Mouse (Mus musculus): ENCODE data around the gene Zc3h4. TPM values are rescaled to one million over a fixed set of nuclear protein-coding genes. Genes with fewer than 3 reads are reported as not detected.
"Not testable (repeated sequence)": the region's sequence is repeated elsewhere in the genome, so short reads cannot be mapped to it uniquely, and the experiment has no call there.

The Zc3h4 gene
- total RNA-seq (2022), result 10 to 100 TPM; 43.4 to 47.5 (median 46.2) TPM

DNA sequence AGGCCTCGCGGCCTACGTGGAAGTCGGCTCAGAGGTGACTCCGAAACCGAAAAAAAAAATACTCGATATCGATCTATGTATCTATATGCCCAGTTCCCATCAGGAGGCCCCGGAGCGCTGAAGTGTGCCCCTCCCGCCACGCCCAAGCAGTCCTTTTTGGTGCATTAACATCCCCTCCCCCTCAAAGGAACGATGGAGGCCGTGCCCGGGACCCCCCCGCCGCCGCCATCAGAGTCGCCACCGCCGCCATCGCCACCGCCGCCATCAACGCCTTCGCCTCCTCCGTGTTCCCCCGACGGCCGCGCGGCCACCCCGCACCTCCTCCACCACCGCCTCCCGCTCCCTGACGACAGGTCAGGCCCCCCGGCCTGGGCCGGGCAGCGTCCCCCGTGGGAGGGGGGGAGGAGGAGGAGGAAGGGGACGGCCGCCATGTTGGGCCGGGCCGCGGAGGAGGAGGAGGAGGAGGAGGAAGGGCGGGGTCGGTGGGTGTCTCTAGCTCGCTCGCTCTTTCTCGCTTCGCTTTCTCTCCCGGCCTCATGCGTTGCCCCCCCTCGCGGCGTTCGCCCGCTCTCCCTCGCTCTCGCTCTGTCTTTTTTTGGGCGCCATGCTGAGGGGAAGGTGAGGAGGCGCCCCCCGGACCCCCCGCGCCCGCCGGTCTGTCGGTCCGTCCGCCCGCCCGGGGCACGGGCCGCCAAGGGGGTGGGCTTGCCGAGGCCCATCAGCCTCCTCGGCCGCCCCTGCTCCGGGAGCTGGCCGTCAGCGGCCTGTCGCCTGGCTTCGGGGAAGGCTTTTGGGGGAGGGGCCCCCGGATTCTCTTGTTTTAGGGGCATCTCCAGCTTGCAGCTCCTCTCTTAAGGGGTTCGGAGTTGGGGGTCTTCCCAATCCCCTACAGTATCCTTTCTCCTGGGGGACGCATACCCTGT, at the start of gene Zc3h4:
Gene Zc3h4, plus strand, starts transcription at position 222 of the 923 bp plus-strand sequence.
- DNase-seq, result peak; percentile 86

DNA sequence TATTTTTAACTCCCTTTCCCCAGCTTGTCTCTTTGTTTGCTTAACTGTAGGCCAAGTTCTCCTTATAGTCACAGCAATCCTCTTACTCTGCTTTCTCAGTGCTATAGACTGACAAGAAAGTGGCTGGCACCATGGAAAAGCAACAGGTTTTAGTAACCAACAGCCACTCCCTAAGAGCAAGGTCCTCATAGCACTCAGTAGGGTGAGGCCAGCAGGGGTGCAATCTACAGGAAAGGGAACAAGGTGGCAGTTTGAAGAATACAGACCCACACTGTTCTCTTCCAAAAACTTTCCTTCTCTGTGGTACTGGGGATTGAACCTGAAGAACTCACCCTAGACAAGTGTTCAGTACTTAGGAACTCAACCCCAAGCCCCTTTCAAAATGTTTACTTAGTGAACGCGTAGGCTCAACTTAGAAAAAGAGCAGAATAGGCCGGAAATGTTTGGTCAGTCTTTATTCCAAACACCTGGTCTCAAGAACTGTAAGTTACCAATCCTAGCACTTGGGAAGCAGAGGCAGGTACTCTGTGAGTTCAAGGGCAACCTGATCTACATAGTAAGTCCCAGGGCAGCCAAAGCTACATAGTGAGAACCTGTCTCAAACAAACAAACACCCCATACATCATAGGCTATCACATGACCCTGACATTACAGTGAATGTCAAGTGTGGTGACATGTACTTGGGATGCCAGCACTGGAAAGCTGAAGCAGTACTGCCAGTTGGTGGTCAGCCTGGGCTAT, 44.7 kb upstream of the Zc3h4 start:
- no peak for DNase-seq

DNA sequence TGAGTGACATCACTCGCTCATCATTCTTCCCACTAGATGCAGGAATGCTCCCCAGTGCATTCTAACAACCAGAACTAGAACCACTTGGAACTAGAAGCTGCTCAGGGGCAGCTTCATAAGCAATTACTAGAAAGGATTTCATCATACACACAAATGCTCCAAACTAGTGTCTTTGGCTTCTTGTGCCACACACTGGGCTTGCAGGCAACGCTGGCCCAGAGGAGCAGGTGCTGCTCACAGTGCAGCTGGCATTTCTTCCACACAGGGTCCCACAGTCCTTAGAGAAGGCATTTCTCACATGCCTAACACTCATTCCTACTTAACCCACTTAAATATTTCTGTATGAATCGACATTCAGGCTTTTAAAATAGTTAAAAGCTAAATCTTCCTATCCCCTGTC, 43.1 kb upstream of the Zc3h4 start:
- DNase-seq, result no peak

DNA sequence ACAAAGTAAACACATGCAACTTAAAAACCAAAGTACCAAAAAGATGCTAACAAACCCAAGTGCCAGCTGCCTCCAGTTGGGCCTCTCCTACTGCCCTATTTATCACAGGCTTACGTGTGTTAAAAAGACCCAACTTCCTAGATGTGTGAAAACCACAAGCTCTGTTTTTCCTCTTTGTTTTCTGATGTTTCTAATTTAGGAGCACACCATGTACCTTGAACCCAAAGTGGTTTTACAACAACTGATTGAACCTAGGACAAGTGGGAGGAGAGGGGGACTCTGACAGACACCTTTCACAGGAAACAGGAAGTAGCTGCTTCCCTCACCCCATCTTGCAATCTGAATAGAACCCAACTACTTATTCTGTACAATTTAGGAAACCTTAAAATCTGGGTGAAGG, 36.4 kb upstream of the Zc3h4 start:
- DNase-seq, result no peak

DNA sequence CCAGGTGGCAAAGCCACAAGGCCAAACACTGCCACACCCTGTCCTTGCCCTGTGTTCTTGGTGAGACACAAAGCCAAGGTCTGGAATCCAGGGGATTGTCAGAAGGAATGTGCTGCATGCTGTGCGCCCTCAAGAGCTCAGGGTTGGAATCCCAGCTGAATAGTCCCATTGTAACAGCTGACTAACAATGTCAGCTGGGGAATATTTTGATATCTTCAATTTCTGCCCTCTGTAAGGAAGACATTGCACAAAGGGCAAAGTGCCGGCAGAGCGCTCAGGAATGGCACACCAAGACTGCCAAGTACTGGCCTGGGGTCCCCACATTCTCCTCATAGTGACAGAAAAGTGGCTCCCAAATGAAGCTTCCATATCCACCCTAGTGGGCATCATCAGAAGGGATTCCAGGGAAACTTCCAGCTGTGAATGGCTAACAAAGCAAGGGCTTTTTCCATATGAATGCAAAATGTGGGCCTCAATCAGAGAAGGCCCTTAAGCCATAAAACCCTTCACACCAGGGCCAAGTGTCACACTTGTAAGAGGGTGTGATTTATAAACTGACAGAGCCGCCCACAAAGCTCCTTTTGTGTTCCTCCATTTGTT, 35.7 kb upstream of the Zc3h4 start:
- DNase-seq, result peak; percentile 32

DNA sequence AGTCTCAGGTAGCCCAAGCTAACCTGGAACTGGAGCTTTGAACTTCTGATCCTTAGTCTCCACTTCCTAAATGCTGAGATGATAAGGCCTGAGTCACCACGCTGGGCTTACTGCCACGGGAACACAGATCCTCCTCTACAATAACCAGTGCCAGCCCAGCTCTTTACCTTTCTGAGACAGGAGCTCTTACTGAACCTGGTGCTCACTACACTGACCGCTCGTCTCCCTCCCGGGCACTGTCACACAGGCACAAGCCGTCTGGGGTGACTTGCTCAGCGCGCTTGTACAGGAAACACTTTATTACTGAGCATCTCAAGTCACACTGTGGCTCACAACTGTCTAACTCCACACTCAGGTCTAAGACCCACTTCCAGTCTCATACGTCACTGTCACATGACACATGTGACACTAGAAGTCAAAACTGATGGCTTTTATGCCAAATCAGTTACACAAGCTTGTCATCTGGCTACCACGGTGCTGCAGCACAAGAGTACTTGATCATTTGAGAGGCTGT, 34.5 kb upstream of the Zc3h4 start:
- peak; percentile 28 for DNase-seq

DNA sequence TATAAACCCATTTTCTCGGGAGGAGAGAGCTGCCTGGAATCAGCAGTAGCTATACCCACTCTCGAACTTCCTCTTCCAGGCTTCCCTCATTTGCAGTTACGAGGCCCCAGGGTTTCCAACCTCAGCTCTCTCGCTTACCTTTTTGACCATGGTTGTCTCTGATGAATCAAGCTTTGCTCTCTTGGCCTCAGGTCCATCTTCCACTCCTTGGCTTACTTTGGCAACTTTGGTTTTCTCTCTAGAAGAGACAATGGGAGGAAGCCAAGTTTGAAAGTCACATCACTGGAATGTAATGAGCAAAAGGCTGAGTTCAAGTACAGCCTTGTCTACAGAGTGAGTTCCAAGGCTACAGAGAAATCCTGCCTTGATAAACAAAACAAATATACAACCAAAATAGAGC, 34.0 kb upstream of the Zc3h4 start:
- DNase-seq, result no peak

DNA sequence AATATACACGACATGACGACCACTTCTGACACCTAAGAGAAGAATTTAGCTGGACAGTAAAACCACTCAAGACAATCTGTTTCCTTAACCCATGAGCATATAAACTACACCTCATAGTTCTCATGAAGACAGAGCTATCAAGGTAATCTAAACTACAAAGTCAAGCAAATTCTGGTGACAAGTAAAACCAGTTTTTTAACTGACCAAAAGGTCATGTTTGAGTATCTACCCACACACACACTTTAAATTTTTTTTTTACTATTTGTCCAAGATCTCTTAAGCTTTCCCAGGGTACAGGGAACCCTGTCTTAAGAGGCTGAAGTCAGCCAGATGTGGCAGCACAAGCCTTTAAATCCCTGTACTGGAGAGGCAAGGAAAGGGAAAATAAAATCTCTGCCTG, 31.9 kb upstream of the Zc3h4 start:
- DNase-seq, result no peak

DNA sequence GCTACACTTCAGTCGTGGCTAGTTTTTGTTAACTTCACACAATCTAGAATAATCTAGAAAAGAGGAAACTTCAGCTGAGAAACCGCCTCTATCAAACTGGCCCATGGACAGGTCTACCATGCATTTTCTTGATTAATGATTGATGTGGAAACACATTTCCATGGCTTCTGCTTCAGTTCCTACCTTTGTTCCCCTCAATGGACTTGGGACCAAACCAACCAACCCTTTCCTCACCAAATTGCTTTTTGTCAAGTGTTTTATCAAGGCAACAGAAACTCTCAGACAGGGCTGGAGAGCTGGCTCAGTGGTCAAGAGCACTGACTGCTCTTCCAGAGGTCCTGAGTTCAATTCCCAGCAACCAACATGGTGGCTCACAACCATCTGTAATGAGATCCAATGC, 30.1 kb upstream of the Zc3h4 start:
- no peak for DNase-seq

DNA sequence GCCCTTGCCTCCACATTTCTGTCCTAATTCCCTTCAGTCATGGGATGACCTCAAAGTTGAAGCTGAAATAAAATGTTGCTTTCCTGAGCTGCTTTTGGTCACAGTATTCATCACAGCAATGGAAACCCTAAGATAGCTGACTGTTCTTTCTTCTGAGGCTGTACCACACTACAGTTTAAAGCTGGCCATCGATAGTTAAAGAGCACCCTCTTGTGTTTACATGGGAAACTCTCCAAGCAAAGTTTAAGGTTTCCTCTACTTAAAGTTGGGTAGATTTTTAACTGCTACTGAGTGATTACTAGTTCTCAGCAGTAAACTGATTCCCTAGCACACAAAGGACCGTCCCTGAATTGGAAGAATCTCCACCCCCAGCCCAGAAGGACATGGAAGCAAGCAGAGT, 27.0 kb upstream of the Zc3h4 start:
- no peak for DNase-seq

DNA sequence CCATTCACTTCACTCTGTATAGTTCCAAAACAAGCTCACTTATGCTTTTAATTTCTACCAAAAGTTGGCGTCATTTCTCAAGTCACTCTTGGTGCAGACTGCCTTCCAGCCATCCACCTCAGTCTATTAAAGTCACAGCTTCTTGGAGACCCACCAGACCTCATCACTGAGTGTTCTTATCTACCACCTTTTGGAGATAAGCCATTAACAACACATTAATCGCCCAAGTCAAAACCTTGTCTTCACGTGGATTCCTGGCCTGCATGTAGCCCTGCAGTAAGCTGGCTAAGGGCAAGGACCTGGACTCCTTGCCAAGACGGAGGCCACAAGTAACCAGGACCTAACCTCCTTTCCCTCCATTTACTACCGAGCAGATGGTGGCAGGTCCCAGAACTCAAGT, 25.7 kb upstream of the Zc3h4 start:
- no peak for DNase-seq

DNA sequence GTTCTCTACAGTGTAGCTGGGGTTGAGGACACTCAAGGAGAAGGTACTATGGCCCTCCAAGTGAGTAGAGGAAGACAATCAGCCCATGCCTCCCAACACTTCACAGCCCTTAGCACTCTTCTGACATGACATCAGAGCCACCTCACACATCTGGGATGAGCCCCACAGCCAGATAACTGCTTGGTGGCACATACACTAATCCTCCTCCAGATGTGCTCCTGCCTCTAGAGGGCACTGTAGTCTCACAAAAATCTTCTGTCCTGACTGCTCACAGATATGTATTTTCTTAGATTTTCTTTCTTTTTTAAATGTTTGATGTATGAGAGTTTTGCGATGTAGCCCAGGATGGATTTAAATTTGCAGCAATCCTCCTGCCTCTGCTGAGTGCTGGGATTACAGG, 24.2 kb upstream of the Zc3h4 start:
- no peak for DNase-seq

DNA sequence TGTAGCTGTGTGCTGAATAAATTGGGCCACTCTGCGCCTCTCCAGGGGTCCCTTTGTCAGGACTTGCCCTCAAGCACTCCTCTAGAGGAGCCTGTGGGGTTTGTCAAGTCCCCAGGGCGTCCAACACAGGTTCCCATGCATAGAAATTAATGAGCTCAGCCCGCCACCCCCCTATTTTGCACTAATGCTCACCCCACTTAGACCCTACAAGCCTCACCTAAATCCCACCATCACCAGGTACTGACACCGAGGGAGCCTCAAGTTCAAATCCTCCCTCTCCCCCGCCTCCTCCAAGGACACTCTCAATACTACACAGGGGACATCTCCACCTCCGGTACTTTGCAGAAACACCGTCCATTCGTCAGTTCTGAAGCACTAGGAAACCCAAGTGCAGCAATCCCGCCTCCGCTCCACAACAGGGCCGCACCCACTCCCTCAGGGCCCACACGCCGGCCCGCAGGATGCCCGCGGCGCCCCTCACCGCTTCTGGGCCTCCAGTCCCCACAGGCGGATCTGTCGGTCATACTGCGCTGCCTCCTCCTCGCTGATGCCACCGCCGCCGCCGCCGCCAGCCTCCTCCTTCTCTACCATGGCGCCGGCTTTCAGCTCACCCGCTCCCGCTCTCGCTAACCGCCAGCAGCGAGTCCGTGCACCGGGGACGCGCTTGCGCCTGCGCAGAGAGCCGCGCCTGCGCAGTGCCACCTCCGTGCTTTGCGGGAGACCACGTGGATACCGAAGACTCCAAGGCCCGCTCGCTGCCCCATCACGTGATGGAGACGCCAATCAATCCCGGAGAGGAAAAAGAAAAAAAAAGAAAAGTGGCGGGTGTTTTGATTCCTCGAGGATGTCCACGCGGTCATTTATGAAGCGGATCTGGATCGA, 13.3 kb upstream of the Zc3h4 start, which contains the start of gene Sae1:
Gene Sae1, minus strand, starts transcription at position 647 of the 882 bp plus-strand sequence.
- peak; percentile 97 for DNase-seq

DNA sequence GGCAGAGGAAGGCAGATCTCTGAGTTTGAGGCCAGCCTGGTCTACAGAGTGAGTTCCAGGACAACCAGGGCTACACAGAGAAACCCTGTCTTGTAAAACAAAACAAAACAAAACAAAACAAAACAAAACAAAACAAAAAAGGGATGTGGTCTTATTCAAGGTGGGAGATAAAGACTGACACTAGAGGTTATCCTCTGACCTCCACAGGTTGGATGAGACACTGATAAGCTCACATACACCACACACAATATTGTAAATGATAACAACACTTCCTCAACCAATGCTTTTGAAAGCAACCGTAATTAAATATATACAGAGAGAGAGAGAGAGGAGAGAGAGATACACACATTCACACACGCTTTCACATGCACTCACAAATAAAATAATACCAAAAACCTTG, 10.8 kb upstream of the Zc3h4 start:
- DNase-seq, result not testable (repeated sequence)

DNA sequence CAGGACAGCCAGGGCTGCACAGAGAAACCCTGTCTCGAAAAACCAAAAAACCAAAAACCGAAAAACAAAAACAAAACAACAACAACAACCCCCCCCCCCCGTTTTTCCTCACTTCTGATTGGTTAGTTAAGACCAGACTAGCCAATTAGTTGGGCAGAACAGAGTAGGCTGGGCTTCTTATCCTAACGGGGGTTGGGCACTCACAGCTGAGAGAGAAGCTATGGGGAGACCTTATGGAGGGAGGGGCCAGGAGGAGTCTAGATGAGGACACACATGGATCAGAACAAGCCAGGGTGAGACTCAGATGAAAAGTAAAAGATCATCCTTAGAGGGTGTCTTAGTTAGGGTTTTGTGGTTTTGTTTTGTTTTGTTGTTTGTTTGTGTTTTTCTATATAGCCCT, 7.8 kb upstream of the Zc3h4 start:
- DNase-seq, result no peak

DNA sequence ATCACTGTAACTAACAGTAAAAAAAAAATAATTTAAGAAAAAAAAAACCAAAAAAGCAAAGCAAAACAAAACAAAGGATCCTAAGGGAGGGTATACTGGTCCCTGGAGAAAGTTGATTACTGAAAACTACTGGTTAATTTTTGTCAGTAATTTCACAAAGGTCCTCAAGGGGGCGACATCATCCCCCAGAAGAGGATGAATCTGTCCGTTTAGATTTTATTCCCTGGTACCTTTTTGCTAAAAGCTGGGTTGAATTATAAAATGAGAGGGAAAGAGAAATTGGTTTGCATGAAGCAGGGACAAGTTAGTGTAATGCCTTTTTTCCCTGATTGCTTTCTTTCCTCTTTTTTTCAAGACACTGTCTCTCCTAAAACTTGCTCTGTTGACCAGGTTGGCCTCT, 4.8 kb upstream of the Zc3h4 start:
- no peak for DNase-seq

DNA sequence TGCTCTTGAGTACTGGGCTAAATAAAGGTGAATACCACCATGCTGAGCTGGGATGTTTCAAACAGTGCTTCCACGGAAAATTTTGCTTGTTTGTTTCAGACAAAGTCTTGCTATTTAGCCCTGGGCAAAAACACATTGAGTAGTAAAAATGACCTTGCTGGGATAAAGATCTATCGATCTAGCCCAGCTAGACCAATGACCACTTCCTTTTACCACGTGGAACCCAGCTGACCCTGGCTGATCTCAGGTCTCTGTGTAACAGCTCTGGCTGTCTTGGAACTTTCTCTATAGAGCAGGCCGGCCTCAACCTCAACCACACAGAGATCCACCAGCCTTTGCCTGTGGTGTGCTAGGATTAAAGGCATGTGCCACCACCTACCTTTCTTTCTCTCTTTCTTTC, 3.2 kb upstream of the Zc3h4 start:
- no peak for DNase-seq

DNA sequence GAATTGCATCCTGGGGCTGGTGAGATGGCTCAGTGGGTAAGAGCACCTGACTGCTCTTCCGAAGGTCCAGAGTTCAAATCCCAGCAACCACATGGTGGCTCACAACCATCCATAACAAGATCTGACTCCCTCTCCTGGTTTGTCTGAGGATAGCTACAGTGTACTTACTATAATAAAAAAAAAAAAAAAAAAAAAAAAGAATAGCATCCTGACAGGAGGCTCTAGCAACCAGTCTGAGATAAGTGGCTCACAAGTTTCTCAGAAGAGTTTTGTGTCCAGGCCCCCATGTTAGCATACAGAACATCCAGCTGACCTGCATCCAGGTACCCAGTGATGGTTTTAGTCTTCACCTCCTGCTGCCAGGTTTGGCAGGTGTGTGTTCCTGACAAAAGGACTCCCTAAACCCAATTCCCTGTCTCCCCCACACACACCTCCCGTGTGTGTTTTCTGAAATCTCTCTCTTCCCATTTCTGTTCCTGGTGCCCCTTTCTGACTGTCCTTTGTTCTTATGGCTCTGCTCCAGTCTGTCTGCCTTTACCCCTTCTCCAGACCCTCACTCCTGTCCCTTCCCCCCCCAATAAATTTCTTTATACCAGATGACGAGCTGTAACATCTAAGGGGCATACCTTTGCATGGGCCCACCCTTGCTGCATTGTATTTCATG, 2.2 kb upstream of the Zc3h4 start:
- no peak for DNase-seq

DNA sequence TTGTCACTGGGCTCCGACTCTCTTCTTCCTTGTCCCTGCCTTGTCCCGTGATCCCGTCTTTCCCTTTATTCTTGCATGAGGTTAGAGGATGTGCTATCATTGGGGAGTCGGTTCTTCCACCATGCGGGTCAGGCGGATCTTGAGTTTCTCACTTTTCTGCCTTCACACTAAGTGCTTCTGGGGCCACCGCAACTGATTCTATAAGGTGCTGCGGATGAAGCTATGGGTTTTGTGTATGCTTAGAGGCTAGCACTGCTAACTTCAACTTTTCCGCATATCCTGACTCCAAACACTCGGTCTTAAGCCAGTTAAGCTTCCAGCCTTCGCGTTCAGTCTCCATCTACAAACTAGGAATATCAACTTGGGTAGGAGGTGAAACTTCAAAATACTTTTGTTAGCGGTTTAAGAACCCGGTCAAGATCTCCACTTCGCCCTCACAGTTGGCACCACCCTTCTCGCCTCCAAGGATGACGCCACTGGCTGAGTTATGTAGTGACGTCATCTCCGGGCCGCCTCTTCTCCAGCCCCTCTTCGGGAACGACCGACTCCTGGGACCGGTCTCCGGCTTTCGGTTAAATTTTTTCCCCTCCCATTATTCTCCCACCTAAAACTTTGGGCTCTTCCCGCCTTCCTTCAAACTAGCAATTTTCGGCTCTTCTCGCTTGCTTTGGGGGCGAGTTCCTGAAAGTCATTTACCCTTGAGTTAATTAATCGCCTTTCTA, 1.5 kb upstream of the Zc3h4 start:
- peak; percentile 91 for DNase-seq

DNA sequence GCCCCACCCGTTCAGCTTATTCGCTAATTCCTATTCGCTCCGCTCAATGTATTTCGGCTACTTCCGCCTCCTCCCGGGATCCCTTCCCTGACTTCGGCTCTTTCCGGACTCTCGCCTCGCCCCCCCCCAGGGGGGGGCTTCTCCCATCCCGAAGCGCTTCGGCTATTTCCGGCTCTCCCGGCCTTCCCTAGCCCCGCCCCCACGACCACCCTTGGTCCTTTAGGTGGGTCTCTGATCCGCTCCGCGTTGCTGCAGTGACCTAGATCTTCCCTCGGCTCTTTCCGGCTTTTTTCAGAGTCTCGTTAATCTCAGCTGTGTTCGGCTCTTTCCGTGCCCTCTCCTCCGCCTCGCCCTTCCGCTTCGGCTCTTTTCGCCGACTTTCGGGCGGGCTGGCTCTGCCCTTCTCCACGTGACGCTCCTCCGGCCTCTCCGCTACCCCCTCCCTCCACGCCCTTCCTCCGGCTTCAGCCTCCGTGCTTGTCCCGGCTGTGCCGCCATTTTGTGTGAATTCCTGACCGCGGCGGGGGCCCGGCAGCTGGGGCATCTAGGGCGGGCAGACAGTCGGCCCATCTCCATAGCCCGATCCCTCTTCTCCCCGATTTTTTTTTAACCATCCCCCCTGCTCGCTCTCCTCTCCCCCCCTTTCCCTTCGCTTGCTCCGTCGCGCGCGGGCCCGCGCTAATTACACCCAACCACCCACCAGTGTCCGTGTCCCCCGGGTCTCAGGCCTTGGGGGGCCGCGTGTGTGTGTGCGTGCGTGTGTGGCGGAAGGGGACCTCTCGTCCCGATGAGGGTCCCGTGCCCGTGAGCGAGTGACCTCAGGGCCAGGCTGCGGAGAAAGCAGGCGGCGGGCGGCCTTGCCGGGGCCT, 656 bp upstream of the Zc3h4 start:
- DNase-seq, result peak; percentile 98

Data from adrenal gland, adult 8-10 months (tissue).